7 mouse cellular contexts compared by ENCODE assay signal in the genomic region with DNA sequence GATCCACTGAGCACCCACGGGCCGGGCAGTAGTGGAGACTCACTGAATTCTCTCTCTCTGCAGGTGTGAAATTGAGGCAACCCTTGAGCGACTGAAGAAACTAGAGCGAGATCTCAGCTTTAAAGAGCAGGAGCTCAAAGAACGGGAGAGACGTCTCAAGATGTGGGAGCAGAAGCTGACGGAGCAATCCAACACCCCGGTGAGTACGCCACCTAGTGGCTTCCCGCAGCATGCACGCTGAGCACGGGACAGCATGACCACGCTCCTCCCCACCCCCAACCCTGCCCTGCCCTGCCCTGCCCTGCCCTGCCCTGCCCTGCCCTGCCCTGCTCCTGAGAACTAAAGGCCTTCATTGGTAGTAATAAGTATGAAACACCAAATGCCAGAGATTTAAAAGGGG.
DNase-seq lines count a peak whose midpoint lies in the region; ATAC-seq and TF ChIP-seq lines count a peak whose summit lies in the region.

No protein-coding gene starts in this region.

- no peaks in the 10 kb centered on the region for H3K4me1 ChIP-seq in bone marrow macrophage, adult 2 months (ENCODE audit: control insufficient read depth, insufficient read depth, low read length)
- 0 out of 2 replicates have a peak, but pooled peaks cover 2% of the 10 kb centered on the region for H3K4me1 ChIP-seq in limb, embryonic 11.5 days (ENCODE audit: control insufficient read depth, insufficient read depth, low read length)
- peaks cover 7% of the 10 kb centered on the region for H3K4me1 ChIP-seq in olfactory bulb, adult 2 months (ENCODE audit: control insufficient read depth, insufficient read depth, low read length)

- DNase-seq in urinary bladder, adult 2 months (ENCODE audit: low spot score), result peak; percentile 36
- no peak for DNase-seq in urinary bladder, adult 18-20 months (ENCODE audit: low spot score in 2 of 2)
- DNase-seq in heart, adult 8-10 months (ENCODE audit: low spot score), result peak; percentile 61
- DNase-seq in limb, embryonic 11.5 days (ENCODE audit: low spot score), result peak; percentile 74
- peak; percentile 67 for DNase-seq in urinary bladder, postnatal 14 days (ENCODE audit: low spot score)

- no peaks in the 10 kb centered on the region for H3K27me3 ChIP-seq in limb, embryonic 11.5 days (ENCODE audit: control insufficient read depth, insufficient read depth, low read length)

- H3K36me3 ChIP-seq in limb, embryonic 11.5 days (ENCODE audit: control insufficient read depth, insufficient read depth, low read length), result no peaks in the 10 kb centered on the region

- WGBS in limb, embryonic 11.5 days, result 20% methylated on average over 13 of the region's 13 CpGs
- 54% methylated on average over 13 of the region's 13 CpGs for WGBS in olfactory bulb, adult 2 months

- TF ChIP-seq CTCF in bone marrow macrophage, adult 2 months (IDR thresholded peaks at IDR 0.05; ENCODE audit: low read depth, low read length), result peak; percentile 73
- TF ChIP-seq CTCF in olfactory bulb, adult 2 months (IDR thresholded peaks at IDR 0.05; ENCODE audit: insufficient read depth, low read depth, low read length), result peak; percentile 39; the same call in 1 of the 2 replicates

- no peak for TF ChIP-seq POLR2A in bone marrow macrophage, adult 2 months (IDR thresholded peaks at IDR 0.05; ENCODE audit: borderline replicate concordance, low read depth, low read length)
- no peak for TF ChIP-seq POLR2A in olfactory bulb, adult 2 months (IDR thresholded peaks at IDR 0.05; ENCODE audit: insufficient read depth, low read depth, low read length)

- H3K4me3 ChIP-seq in bone marrow macrophage, adult 2 months (ENCODE audit: insufficient read depth, low read length), result no peak overlapping the region
- H3K4me3 ChIP-seq in limb, embryonic 11.5 days (ENCODE audit: low read depth, low read length), result no peak overlapping the region
- H3K4me3 ChIP-seq in olfactory bulb, adult 2 months (ENCODE audit: insufficient read depth, low read depth, low read length), result no peak overlapping the region

- ATAC-seq in limb, embryonic 11.5 days (ENCODE audit: insufficient number of reproducible peaks, low FRiP score, low TSS enrichment, low read depth), result no peak

- H3K9me3 ChIP-seq in limb, embryonic 11.5 days (ENCODE audit: control insufficient read depth, low read length), result no peaks in the 10 kb centered on the region; the same call in 1 of the 2 replicates

- H3K4me2 ChIP-seq in limb, embryonic 11.5 days (ENCODE audit: low read depth, severe bottlenecking), result no peak overlapping the region

- H3K9ac ChIP-seq in limb, embryonic 11.5 days (ENCODE audit: low read length), result no peak overlapping the region

- no peak overlapping the region for H3K27ac ChIP-seq in bone marrow macrophage, adult 2 months (ENCODE audit: insufficient read depth, low read depth, low read length)
- H3K27ac ChIP-seq in limb, embryonic 11.5 days (replicated peaks; ENCODE audit: low read depth, low read length), result no peak overlapping the region
- H3K27ac ChIP-seq in olfactory bulb, adult 2 months (ENCODE audit: insufficient read depth, low read depth, low read length), result no peak overlapping the region

Comparison
In these comparisons a context has a peak if more than half of its experiments do, and no peak if none do; other contexts are left out.
1. DNase-seq: peak in urinary bladder, adult 2 months (single experiment), heart, adult 8-10 months (single experiment), limb, embryonic 11.5 days (single experiment) and urinary bladder, postnatal 14 days (single experiment); none in urinary bladder, adult 18-20 months (0 of 2).